Mouse (Mus musculus) kidney, adult 10 weeks (tissue): Measurements from ENCODE around the gene Fdps. TPM values are rescaled to one million over a fixed set of nuclear protein-coding genes. Genes with fewer than 3 reads are reported as not detected.

Experiments
- polyA plus RNA-seq: library from polyadenylated mRNA; stranded (reverse); fragments of 350-450 nt; fragmentation: Illumina TruSeq; extraction: RNeasy Lipid Tissue Mini Kit (QIAGEN cat#74804); gene quantifications from one replicate; pipeline ENCODE4 v1.2.3, GENCODE M21; 2014; ENCODE audit warnings: low read depth, low replicate concordance

The Fdps gene
- 6.4 TPM for polyA plus RNA-seq

DNA sequence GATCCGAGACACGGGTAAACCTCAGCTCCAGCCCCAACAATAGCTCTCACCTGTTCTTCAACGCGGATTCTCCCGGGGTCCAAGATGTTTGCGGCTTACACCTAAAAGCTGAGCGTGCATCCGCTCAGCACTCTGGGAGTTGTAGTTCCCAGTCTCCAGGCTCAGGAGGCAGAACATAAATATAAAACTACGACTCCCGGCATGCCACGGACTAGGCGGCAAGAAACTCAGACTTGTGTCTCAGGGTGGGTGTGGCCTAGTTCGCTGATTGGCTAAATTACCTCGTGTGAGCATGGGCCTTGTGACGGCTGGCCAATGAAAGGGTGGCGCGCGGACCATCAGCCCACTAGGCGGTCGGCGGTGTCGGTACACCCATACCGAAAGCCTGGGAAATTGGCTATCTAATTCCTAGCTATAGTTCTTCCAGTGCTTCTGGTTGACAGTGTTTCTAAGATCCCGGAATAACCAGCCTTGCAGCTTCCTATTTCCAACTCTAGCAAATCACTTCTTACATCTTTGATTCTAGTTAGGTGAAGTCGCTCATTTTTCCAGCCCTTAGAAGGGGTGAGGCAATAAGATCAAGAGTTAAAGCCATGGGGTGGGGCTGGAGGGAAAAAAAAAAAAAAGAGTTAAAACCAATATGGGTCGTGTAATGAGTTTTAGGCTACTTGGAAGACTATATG lies at the start of gene Fdps:
Fdps (minus strand) TSS at position 148 of the 683 bp plus-strand sequence.

DNA sequence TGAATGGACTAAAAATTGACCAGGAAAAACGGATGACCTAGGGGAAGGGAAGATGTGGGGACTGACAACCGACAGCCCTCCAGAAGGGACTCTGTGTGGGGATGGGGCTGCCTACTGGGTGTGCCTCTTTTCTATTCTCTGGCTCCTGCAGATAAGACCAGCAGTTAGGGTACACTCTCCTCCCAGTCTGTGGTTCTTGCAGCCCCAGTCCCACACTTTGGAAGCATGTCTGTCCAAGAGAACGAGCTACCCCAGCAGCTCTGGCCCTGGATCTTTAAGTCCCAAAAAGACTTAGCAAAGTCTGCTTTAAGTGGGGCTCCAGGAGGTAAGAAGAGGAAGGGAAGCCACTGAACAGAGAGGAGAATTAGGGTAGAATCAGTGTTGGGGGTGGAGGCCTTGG lies 34.2 kb upstream of the Fdps start, which contains the start of gene Pklr:
Pklr (plus strand) TSS at position 185 of the 400 bp plus-strand sequence.

DNA sequence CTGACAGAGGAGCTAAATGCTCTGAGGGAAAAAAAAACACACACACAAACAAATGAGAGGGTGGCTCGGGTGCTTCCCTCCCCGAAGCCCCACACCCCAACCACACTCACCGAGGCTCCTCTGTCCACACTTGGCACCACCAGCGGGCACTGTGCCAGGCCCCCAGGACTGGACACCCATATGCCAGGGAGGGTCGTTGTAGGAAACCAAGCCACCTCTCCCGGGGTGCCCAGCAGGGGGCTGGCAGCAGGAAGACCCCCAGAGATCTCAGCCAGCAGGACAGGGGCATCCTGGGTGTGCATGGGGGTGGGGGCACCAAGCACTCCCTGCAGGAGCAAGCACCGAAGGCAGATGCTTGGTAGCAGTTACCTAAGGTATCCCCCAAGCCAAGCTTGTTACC lies 948 bp downstream of the Fdps start, which contains the start of gene Gm43738:
Gm43738 (minus strand) TSS at position 289 of the 400 bp plus-strand sequence.

DNA sequence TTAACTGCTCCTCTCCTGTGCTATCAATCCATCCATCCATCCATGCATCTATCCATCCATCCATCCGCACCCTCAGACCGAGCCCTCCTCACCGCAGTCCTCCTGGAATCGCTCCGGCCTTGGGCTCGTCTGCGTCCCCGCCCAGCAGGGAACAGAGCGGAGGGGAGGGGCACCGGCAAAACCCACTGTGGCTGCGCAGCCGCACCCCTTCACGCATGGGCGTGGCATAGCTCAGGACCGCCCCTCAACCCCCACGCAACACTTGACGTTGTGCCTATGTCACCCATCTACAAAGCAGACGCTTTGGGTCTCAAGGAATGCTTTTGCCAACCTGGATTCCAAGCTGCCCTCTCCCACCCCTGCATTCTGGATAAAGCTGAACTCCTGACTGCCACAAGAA lies 8.6 kb downstream of the Fdps start, which contains the start of gene Rusc1:
Rusc1 (minus strand) TSS at position 137 of the 400 bp plus-strand sequence.

Other genes with a start within 250 kb of the Fdps start
- 1.1 TPM for gene Msto1, start 188.0 kb downstream of the Fdps start, polyA plus RNA-seq
- 40.4 TPM for gene Ash1l, start 151.3 kb downstream of the Fdps start, polyA plus RNA-seq
- 106 TPM for gene Dap3, start 150.8 kb downstream of the Fdps start, polyA plus RNA-seq
- gene Rusc1, start 8.6 kb downstream of the Fdps start, polyA plus RNA-seq = 5.8 TPM
- gene Gm43738, start 860 bp downstream of the Fdps start, polyA plus RNA-seq = not detected
- 10.3 TPM for gene Pklr, start 34.2 kb upstream of the Fdps start, polyA plus RNA-seq
- not detected for gene Hcn3, start 58.2 kb upstream of the Fdps start, polyA plus RNA-seq
- 6.5 TPM for gene Clk2, start 62.8 kb upstream of the Fdps start, polyA plus RNA-seq
- gene Scamp3, start 75.5 kb upstream of the Fdps start, polyA plus RNA-seq = 7.7 TPM
- not detected for gene Fam189b, start 81.2 kb upstream of the Fdps start, polyA plus RNA-seq
- 10.7 TPM for gene Gba, start 101.0 kb upstream of the Fdps start, polyA plus RNA-seq
- 0.73 TPM for gene Thbs3, start 113.2 kb upstream of the Fdps start, polyA plus RNA-seq
- gene Mtx1, start 125.1 kb upstream of the Fdps start, polyA plus RNA-seq = 50.1 TPM
- gene Muc1, start 127.1 kb upstream of the Fdps start, polyA plus RNA-seq = 9.3 TPM
- gene Krtcap2, start 144.0 kb upstream of the Fdps start, polyA plus RNA-seq = 27.7 TPM
- not detected for gene Trim46, start 144.3 kb upstream of the Fdps start, polyA plus RNA-seq
- gene Dpm3, start 157.4 kb upstream of the Fdps start, polyA plus RNA-seq = not detected
- gene Slc50a1, start 168.6 kb upstream of the Fdps start, polyA plus RNA-seq = 10.2 TPM
- 8.2 TPM for gene Efna1, start 179.2 kb upstream of the Fdps start, polyA plus RNA-seq
- gene Efna3, start 221.0 kb upstream of the Fdps start, polyA plus RNA-seq = not detected
- not detected for gene Efna4, start 236.1 kb upstream of the Fdps start, polyA plus RNA-seq
- gene Adam15, start 248.0 kb upstream of the Fdps start, polyA plus RNA-seq = 4.4 TPM